In the genomic region with DNA sequence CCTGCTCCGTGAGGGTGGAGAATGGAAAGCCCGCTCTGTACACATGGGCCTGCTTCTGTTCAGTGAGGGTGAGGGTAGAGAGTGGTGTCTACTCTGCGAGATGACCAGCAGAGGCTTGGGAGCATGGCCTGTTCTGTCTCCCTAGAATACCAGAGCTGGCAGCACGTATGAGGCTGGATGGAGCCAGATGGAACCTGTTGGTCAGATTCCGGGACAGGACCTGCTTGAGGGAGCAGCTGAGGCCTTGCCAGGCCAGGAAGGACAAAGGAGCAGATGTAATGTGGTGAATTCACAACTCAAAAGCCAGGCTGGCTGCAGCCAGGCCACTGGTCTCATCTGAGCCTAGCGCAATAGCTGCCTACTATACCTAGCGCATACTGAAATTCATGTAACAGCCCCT, we compare ENCODE assay signal across 19 mouse cellular contexts. TPM values are rescaled to one million over a fixed set of nuclear protein-coding genes. Genes with fewer than 3 reads are reported as not detected.
A peak's percentile ranks its signal among the peaks of the same experiment; 100 is the strongest.
DNase-seq lines count a peak whose midpoint lies in the region; ATAC-seq lines count a peak whose summit lies in the region.
"Had no signal": no experiment of that assay in that cellular context is flagged by ENCODE, and none has a peak within 500 bp of the region (broad histone marks: within the 10 kb centered on the region; RNA-seq: fewer than 3 reads in every experiment).

No protein-coding gene starts in this region.

- H3K36me3 ChIP-seq in forebrain, embryonic 12.5 days (replicated peaks): no peaks in the 10 kb centered on the region; the same call in 1 of the 2 replicates
- no peaks in the 10 kb centered on the region for H3K36me3 ChIP-seq in forebrain, embryonic 11.5 days (ENCODE audit: control insufficient read depth, insufficient read depth, low read length)
- H3K36me3 ChIP-seq: embryonic facial prominence, embryonic 15.5 days; stomach, embryonic 15.5 days had no signal

- H3K9ac ChIP-seq in forebrain, embryonic 12.5 days: no peak overlapping the region
- H3K9ac ChIP-seq in forebrain, embryonic 11.5 days (ENCODE audit: low read length): no peak overlapping the region
- H3K9ac ChIP-seq: embryonic facial prominence, embryonic 15.5 days; lung, embryonic 14.5 days; midbrain, embryonic 13.5 days; stomach, embryonic 15.5 days had no signal

- H3K4me2 ChIP-seq in forebrain, embryonic 12.5 days: no peak overlapping the region
- no peak overlapping the region for H3K4me2 ChIP-seq in forebrain, embryonic 11.5 days (ENCODE audit: low read depth, low read length, severe bottlenecking)
- H3K4me2 ChIP-seq: embryonic facial prominence, embryonic 15.5 days; lung, embryonic 14.5 days; midbrain, embryonic 13.5 days; stomach, embryonic 15.5 days had no signal

- no peak overlapping the region for H3K4me3 ChIP-seq in forebrain, embryonic 12.5 days (replicated peaks)
- no peak overlapping the region for H3K4me3 ChIP-seq in forebrain, embryonic 11.5 days (ENCODE audit: low read depth, low read length)
- H3K4me3 ChIP-seq: embryonic facial prominence, embryonic 15.5 days; heart, adult 2 months; midbrain, embryonic 13.5 days; stomach, embryonic 15.5 days had no signal

- 95% methylated on average over 7 of the region's 7 CpGs for WGBS in forebrain, embryonic 12.5 days
- WGBS in forebrain, embryonic 11.5 days: 91% methylated on average over 7 of the region's 7 CpGs

- no peaks in the 10 kb centered on the region for H3K4me1 ChIP-seq in forebrain, embryonic 12.5 days
- no peaks in the 10 kb centered on the region for H3K4me1 ChIP-seq in forebrain, embryonic 11.5 days (replicated peaks; ENCODE audit: control insufficient read depth, insufficient read depth, low read length)
- H3K4me1 ChIP-seq: midbrain, embryonic 13.5 days; stomach, embryonic 15.5 days had no signal

- peak overlapping the region; percentile 25; the same call in 1 of the 2 replicates for H3K27ac ChIP-seq in forebrain, embryonic 12.5 days
- H3K27ac ChIP-seq in forebrain, embryonic 11.5 days (ENCODE audit: low read depth, low read length): no peak overlapping the region
- H3K27ac ChIP-seq: embryonic facial prominence, embryonic 15.5 days; heart, adult 2 months; macrophage; midbrain, embryonic 13.5 days; stomach, embryonic 15.5 days had no signal

- no peak for ATAC-seq in forebrain, embryonic 12.5 days (ENCODE audit: low FRiP score)
- ATAC-seq in forebrain, embryonic 11.5 days (replicated peaks; ENCODE audit: low FRiP score): no peak
- no peak for ATAC-seq in activated CD4-positive, CD25-positive, alpha-beta regulatory T cell, adult 4 months
- ATAC-seq: forebrain, embryonic 16.5 days; midbrain, embryonic 13.5 days had no signal

- DNase-seq in forebrain, embryonic 11.5 days (ENCODE audit: low spot score): no peak
- DNase-seq in cerebellum, adult 11-12 months: peak; percentile 95
- DNase-seq in cerebellum, postnatal 36 days: peak; percentile 78 to 82
- DNase-seq in kidney, postnatal 14 days: peak; percentile 42
- DNase-seq in layer of hippocampus, postnatal 14 days (ENCODE audit: low spot score in 2 of 2): no peak
- DNase-seq in adrenal gland, postnatal 10 days: no peak
- DNase-seq: heart, adult 2 months; heart, postnatal 14 days; liver; lung, embryonic 14.5 days; spleen, adult 18-20 months; thymus, postnatal 25 days had no signal

- no peaks in the 10 kb centered on the region for H3K9me3 ChIP-seq in forebrain, embryonic 12.5 days
- H3K9me3 ChIP-seq in forebrain, embryonic 11.5 days (ENCODE audit: control insufficient read depth, low read length): no peaks in the 10 kb centered on the region
- H3K9me3 ChIP-seq: embryonic facial prominence, embryonic 15.5 days; midbrain, embryonic 13.5 days; stomach, embryonic 15.5 days had no signal

- H3K27me3 ChIP-seq in forebrain, embryonic 12.5 days: no peaks in the 10 kb centered on the region
- no peaks in the 10 kb centered on the region for H3K27me3 ChIP-seq in forebrain, embryonic 11.5 days (ENCODE audit: control insufficient read depth, insufficient read depth, low read length)
- H3K27me3 ChIP-seq: embryonic facial prominence, embryonic 15.5 days; midbrain, embryonic 13.5 days; stomach, embryonic 15.5 days had no signal

RNA-seq across cellular contexts. Expression of gene Faap20, which starts 40.4 kb away (rescaled TPM):
- 96.4 and 96.9 TPM in 2 replicates for polyA plus RNA-seq in forebrain, embryonic 12.5 days (2016; fragmentation: Nextera tagmentation; extraction: Ambion mirVana)
- 105 and 107 TPM in 2 replicates for polyA plus RNA-seq in forebrain, embryonic 11.5 days (2014; fragmentation: Nextera tagmentation; extraction: Ambion mirVana)
- 10 to 100 TPM; 24.2 to 24.5 TPM for total RNA-seq in layer of hippocampus, postnatal 14 days (2021)
- 10 to 100 TPM; 41.1 to 47.3 TPM for total RNA-seq in adrenal gland, postnatal 10 days (2021)
- 10 to 100 TPM; 45.1 to 54.9 TPM for polyA plus RNA-seq in activated CD4-positive, CD25-positive, alpha-beta regulatory T cell, adult 4 months (2017; shearing (Covaris generic))

Comparison
In these comparisons a context has a peak if more than half of its experiments do, and no peak if none do; other contexts are left out.
1. DNase-seq: peak in cerebellum, adult 11-12 months (single experiment), cerebellum, postnatal 36 days (2 of 2) and kidney, postnatal 14 days (single experiment); none in forebrain, embryonic 11.5 days (single experiment), layer of hippocampus, postnatal 14 days (0 of 2) and adrenal gland, postnatal 10 days (single experiment).